Mouse (Mus musculus): ENCODE results near the gene Creb5. TPM values are rescaled to one million over a fixed set of nuclear protein-coding genes. Genes with fewer than 3 reads are reported as not detected.

Gene Creb5
- total RNA-seq, 2 experiments from 2014 or later: 5.0 to 5.2 TPM

DNA sequence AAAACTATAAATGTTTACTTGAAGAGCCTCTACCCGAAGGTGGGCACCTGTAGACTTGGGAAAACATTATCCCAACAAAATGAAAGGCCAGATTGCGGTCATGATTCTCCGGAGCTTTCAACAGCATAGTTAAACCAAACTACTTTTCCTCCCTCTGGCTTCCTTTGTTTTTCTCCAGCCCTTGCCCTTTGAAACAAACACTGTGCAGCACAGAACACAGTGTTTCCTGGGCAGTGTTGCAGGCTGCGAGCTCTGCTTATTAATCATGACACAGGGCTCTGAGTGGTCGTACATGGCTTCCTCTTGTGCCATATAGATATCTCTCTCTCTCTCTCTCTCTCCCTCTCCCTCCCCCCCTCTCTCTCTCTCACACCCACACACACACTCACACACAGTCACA lies 206.8 kb downstream of the Creb5 start:
- DNase-seq: no peak

DNA sequence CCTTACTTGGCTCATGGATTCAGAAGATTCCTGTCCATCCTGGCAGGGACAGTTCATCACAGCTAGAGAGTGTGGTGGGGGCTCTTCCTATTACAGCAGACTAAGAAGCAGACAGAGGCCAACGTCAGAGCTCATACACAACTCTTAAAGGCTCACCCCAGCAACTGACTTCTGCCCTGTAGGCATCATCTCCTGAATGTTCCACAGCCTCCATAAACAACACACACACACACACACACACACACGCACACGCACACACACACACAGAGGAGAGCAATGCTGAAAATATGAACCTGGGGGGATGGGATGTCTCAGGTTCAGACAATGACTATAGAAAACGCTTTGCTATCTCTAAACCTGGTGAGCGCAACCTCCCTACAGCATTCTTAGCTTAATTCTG lies 208.6 kb downstream of the Creb5 start:
- no peak for DNase-seq

DNA sequence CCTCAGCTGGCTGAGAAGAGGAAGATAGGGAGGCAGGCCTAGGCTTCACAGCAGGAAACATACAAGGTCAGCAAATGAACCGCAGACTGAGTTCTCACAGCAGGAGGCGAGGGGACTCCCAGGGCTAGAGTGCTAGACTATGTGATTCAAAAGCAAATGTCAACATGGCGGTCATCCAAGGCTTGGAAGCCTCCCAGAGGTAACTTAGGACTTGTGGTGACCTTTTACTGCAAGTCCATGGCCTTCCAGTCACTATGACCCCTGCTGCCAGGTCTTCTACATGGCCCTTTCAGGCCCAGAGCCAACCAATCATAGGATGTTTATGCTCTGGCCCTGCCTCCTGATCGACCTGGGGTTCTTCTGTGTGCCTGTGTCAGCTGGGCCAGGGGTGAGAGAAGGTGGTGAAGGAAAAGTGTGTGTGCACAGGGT lies 209.3 kb downstream of the Creb5 start:
- DNase-seq: no peak

DNA sequence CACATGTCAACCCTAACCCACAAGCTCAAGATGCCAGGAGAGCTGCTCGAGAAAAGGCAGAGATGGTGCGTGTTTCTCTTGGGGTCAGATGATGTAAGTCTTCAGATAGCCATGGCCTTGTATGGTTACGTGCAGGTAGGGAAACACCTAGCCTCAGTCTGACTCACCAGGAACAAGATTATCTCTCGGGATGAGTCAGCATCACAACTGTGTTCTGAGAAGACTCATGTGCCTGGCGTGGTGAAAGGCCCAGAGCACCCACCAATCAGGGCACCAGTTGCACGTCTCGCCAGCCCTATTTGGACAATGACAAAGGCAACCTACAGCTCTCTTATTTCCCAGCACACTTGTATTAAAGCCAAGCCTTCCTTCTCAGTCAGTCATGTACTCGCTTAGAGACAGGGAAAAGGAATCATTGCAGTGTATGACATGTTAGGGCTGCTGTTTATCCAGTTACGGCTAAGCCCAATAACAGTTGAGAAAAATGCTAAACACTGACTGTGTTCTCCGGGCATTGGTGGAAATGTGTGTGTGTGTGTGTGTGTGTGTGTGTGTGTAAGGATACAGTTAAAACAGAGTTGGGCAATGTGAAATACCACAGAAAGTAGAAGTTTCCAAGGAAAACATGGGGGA lies 210.9 kb downstream of the Creb5 start:
- DNase-seq: no peak

DNA sequence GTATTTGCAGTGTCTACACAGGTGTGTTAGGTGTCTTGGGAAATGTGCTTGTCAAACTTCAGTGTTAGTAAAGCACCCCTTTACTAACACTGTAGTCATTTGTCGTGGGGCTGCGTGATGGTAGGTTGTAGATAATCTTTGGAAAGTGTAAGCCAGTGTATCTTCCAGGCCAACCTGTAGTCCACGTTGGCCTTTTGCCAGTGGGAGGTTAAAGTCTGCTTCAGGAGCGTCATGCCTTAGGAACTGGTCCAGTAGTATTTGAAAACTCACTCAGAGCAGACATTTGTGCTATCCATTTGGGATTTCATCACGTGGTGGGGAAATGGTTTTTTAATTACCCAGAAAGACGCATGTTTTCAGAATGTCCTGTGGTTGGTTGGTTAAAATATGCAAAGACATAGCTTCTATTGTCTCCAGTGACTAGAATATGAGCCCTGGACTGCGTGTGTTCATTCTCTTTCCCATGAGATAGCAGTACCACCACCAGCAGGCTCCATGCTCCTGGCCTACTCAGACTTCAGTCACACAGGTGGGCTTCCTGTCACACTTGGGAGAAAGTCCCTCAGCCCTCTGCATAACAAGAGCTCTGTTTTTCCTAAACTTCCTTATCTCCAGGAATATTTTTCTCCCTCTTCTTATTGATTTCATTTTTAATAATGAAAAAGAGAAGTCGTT lies 212.7 kb downstream of the Creb5 start:
- no peak for DNase-seq

DNA sequence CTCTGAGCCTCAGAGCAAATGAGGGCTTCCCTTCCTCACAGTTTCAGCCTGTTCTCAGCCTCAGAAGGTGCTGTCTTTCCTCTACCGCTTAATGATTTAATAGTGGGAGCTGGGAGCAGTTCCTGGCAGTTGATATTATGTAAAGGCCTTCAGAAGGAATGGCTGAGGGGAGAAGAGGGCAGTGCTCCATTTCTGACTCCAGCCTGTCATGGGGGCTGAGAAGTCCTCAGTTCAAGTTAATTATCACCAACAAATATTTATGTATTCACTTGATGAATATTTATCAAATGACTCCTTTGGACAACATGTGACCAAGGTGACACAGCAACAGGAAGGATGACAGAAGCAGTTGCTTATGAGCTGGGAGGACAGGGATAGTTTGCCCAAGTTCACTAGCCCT lies 214.2 kb downstream of the Creb5 start:
- DNase-seq: no peak

DNA sequence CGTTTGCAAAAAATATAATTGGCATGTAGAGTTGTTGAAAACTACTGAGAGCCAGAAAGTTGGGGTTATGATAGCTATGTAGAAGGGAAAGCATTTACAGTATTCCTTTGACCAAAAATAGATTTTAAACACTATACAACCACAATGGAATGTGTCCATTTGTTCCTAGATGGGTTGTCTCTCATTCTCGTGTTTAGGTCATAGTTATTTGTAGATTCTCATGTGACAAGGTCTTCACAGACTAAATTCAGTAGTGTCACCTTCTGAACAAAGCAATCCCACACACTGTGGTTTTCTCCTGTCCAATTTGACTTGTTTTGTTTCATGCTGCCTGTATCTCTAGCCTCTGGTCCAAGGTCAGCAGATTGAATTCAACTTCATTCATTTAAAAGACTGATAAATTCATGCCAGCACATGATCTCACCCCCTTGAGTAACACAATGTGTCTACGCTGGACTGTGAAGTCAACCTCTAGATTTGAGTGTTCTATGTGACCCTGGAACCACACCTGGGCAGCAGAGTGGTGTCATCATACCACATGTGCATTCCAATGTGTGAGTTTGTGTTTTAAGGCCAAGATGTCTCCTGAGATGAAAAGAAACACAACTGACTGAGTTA lies 220.0 kb downstream of the Creb5 start:
- no peak for DNase-seq

DNA sequence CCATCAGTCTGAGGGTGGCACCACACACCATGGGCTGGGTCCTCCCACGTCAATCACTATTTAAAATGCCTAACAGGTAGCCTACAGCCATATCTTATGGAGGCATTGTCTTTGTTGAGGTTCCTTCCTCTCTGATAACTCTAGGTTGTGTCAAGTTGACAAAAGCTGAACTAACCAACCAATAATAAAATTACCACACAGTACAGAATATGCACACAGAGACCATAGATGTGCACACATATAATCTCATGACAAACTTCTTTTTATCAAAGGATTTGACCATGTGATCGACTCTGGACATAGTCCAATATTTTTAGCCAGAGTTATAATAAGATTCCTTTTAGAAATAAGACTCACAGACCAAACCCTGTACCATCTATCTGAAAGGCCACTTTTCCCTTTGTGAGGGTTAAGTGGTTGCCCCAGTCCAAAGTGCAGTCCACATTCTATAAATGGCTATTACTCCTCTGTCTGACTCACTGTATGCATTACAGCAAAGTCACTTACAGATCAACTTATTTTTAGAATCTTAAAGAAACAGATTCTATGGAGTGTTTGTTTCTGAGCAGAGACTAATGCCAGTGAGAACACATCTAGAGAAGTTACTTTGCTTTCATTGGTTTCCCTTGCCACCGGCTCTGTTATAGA lies 221.9 kb downstream of the Creb5 start:
- no peak for DNase-seq

DNA sequence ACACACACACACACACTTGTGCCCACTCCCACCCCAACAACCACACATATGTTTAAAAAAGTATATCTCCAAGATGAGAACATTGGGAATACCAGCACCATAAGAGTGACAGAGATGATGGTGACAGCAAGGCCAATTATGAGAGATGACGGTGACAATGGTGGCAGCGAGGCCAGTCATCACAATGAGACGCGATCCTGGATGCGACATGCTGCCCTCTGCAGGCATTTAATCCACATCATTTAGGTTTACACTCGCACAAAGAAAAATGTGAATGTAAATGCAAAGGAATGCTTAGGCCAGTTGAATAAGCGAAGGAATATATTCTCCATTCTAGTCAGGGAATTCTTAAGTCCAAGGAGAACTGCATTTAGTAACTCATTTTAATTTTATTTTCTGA lies 222.9 kb downstream of the Creb5 start:
- DNase-seq: no peak

DNA sequence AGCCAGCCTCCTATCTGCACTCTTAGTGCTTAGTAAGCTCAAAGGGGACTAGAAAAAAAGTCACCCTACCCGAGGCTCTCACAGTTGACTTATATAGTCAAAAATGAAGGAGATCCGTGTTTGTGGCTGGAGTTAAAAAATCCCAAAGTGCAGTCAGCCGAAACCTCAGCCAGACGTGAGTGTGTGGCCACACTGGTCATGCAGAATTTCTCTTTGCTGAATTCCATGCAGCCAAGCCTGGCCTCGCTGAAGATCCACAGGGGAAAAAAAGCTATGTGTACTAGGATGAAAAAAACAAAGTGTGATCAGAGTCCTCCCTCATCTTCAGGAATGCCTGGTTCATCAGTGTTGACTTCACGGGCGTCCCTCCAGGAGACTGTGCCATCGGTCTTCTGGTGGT lies 225.2 kb downstream of the Creb5 start:
- no peak for DNase-seq

DNA sequence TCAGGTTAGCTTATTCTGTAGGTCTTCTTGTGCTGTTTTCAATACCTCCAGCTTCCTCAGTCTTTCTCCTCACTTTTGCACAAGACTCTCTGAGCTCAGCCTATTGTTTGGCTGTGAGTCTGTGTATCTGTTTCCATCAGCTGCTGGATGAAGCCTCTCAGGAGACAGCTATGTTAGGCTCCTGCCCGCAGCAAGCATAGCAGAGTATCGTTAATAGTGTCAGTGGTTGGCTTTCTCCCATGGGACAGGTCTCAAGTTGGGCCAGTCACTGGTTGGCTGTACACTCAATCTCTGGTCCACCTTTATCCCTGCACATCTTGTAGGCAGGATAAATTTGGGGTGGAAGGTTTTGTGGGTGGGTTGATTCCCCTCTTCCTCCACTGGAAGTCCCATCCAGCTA lies 226.3 kb downstream of the Creb5 start:
- DNase-seq: no peak

DNA sequence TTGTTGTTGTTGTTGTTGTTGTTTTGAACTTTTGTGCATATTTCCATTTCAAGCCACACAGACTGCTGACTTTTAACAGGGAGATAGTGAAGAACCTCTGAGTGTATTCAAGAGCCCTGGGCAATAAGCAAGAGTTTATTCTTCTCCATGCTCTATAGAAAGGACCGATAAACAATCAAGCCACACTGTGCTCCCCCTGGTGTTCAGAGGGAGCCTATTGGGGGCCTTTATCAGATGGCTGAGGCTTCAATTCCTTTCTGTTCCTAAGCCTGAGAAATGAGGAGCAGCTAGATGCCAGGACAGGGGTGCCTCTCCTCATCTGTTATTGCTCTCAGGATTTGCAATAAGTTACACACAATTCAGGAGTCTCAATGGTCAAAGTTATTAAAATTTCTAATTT lies 227.8 kb downstream of the Creb5 start:
- no peak for DNase-seq

DNA sequence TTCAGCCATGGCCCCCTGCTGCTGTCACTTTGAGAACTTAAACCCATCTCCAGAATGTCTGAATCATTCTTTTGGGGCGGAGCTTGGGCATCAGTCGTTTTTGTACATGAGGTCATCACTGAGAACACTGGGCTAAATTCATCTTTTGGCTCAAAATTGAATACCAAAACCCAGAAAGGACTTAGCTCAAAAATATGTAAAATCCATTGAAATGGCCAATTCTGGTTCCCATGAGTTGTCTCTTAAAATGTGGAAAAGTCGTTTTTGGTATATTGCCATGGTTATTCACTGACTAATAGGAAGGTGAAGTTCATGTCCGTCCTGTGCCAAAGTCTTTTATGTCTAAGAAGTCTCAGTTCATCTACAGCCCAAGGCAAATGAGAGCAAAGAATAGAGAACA lies 228.5 kb downstream of the Creb5 start:
- no peak for DNase-seq

DNA sequence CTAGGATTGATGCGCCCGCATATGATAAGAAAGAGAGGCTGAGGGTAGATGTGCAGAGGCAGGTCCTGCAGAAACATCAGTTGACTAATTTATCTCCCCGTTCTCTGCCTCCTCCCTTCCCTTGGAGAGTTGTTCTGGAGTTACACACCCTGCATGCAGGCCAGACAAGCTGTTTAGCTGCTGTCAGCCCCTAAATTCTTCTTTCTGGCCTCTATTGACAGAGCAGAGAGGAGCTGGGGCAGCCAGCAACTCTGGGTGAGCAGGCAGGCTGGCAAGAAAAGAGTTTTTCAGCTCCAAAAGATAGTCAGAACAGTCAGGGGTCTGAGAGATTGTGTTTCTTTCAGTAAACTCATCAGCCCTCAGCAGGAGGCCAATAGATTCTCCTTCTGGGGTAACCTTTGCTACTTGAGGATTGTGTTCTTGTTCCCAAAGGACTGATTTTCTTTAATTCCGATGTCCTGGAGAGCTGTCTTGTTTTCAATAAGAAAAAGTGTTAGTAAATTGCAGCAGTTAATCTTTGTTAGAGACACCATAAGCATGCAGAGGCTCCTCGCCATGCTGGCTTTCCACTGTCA lies 230.4 kb downstream of the Creb5 start:
- DNase-seq: no peak

DNA sequence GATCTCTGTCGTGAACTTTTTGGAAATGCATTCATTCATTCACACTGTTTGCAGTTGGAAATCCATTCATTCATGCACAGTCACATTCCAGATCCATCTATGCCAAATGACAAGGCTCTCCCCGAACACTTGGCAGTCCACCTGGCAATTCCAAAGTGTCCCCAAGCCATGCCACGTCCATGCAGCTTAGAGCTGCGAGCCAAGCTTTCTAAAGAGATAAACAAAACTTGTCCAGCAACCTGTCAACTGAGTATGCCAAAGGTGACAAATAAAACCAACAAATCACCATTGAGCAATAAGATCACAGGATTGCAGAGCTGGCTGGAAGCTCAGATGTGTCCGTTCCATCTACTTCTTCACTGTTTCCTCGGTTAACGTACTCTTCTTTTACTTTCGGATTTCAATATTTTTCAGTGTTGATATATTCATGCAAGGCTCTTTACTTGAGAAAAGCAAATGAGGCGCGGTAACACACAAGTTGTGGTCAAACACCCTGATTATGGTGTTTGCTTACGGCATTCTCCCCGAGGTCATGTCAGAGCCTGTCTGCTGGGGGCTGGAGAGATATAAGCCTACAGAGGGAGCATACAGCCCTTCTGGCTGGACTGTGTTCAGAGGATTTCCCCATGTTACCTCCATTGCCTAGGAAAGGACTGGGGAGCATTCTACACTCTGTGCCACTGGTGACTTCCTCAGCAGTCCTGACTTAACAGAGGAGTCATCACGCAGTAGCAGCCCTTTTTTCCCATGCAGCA lies 236.8 kb downstream of the Creb5 start:
- DNase-seq: no peak

DNA sequence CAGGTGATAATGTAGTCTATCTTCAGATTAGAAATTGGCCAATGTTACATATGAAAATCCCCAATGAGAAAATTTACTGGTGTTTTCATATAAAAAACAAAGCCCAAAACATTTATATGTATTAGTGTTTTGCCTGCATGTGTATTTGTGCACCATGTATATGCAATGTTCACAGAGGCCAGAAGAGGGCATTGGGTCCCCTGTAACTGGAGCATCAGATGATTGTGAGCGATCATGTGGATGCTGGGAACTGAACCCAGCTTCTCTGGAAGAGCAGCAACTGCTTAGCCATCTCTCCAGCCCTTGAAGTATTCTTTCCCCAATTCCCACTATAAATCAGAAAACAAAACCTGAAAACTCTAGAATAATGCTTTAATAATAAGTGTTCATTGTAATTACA lies 239.4 kb downstream of the Creb5 start:
- DNase-seq: no peak

DNA sequence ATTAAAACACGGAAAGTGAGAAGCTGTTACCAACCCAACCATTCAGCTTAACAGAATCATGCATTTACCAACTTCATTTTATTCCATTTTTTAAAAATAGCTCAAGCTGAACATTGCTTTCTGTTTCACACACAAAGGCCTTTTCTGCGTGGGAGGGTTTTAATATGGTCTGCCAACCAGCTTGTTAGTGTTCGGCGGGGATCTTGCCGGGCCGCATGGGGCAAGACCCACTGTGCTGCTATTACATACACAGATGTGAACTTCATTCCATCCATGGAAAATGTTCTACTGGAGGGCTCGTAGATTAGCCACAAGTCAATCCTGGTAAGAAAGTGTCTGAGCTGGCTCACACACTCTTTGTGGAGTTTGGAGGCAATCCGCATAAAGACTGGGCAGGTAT lies 243.7 kb downstream of the Creb5 start:
- no peak for DNase-seq

DNA sequence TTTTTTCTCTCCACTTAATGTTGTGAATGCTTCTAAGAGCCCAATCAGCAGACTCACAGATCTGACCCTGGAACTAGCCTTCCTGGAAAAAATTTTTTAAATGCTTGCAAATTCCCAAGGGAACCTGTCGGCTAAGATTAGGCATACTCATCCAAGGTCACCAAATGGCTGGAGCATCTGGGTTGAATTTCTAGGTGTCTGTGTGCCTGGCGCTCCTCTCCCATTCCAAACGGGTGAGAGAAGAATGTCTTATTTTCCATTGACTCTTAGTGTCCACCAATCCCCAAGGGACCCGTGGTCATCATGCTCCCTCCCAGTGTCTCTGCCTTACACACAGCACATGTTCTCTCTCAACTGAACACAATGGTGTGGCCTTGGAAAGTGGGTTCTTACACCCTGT lies 244.4 kb downstream of the Creb5 start:
- no peak for DNase-seq

DNA sequence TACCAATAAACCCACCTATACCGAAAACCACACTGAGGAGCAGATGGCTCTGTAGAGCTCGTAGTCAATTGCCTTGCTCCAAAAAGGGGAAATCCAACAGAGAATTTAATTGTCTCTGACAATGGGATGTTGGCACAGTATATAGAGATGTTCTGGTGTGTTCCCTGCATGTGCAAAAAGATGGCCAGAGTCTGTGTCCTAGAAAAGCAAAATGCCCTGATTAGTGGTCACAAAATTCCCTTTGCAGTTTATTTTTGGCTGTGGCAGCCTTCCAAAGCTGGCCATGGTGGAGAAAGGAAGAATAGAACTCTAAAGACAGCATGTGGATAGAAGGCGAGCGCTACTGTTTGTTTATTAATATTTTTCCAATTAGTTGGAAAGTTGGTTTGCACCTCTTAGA lies 250.5 kb downstream of the Creb5 start:
- DNase-seq: no peak

DNA sequence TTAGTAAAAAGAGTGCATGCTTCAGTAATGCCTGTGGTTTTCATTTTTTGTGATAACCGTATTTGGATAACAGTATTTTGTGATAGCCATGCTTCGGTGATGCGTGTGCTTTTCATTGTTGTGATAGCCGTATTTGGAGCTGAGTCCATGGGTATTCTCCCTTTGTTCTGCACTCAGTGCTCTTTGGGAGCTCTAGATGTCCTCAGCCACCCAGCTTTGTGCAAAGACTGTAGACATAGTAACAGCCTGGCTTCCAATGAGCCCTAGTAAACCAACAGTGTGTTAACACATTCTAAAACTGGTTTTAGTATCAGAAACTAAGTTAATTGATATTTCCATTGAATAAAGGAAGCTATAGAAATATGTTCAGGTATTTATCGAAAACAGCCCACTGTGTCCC lies 254.7 kb downstream of the Creb5 start:
- no peak for DNase-seq

DNA sequence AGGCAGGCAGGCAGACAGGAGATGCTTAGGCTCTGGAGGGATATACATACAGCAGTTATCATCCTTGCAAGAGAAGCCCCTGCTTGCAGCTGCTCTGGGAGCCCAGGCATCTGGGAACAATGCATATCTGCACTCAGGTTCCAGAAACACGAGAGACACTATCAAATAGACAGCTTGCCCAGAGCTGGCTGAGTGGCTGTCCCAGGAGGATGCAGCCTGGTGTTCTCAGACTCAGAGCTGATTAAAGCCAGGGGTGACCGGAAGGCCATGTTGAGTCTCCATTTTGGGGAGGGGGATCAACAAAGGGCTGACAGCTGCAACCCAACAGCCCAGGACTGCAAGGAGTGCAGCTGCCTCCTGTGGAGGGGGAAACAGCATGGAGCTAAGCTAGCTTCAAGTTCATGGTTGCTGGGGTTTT lies 258.4 kb downstream of the Creb5 start:
- no peak for DNase-seq

DNA sequence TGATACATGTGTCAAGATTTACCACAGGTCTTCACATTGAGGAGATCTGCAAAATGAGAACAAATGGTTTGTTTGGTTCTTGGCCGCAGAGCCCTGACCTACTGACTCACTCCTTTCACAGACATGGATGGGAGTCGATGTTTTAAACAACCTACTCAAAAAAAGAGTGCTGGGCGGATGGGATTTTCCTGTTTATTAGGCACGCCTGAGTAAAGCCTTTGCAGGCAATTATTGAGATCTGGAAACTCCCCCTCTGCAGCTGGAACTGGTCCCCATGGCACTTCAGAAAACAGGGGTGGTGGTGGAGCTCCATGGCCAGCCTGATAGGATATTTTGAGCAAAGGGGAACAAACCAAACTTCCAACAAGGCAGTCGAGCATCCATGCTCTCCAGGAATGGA lies 258.9 kb downstream of the Creb5 start:
- DNase-seq: no peak

DNA sequence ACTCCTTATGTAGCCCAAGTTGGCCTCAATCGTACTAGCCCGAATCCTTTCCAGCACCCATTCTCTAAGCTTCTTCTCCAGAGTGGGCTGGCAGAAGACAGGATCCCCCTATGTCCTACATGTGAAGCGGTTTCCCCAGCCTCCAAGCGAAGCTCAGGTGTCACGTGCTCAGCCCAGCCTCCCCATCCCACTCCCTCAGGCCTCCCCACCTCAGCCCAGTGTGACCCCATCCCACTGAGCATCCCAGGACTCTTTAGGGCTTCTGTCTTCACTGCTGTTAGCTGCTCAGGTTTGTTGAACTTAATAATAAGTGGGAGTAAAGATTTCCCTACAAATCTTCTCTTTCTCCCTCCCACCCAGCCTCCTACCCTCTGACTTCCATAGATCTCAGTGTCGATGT lies 261.2 kb downstream of the Creb5 start:
- DNase-seq: no peak

Data from layer of hippocampus, postnatal 36 days (tissue).